Mouse (Mus musculus) embryonic fibroblast, embryonic 13.5 days (primary cell): Measurements from ENCODE around the gene Pdcl3.

Experiments used
- CTCF ChIP-seq: IDR thresholded peaks from 2 replicates; pipeline ENCODE4 v1.5.1; 2011; ENCODE audit warnings: mild to moderate bottlenecking, control low read depth, low read length, moderate library complexity, borderline replicate concordance; ENCODE audit not compliant: insufficient read depth
- POLR2A ChIP-seq: IDR thresholded peaks from 2 replicates; pipeline ENCODE4 v1.6.1; 2011; ENCODE audit warnings: low read depth, mild to moderate bottlenecking, control low read depth, low read length, moderate library complexity

GRCm38 (mm10) chr1:39005751-39006354 is 20.4 kb downstream of the Pdcl3 start:
- TF ChIP-seq POLR2A = no peak
- TF ChIP-seq CTCF = no peak
